Mouse (Mus musculus): ENCODE data around the gene Adra1b.
A peak's percentile ranks its signal among the peaks of the same experiment; 100 is the strongest.

Gene Adra1b

GRCm38 (mm10) chr11:43895323-43895722, 5.7 kb downstream of the Adra1b start:
- no peak for DNase-seq (ENCODE audit: low read depth, low spot score)

GRCm38 (mm10) chr11:43892546-43892945, 8.5 kb downstream of the Adra1b start:
- no peak for DNase-seq (ENCODE audit: low read depth, low spot score)

- no peak for DNase-seq (ENCODE audit: low read depth, low spot score)
Observed at GRCm38 (mm10) chr11:43891457-43891856, 9.6 kb downstream of the Adra1b start.

GRCm38 (mm10) chr11:43889208-43889915, 11.6 kb downstream of the Adra1b start:
- DNase-seq (ENCODE audit: low read depth, low spot score) = no peak

GRCm38 (mm10) chr11:43888736-43889135, 12.3 kb downstream of the Adra1b start:
- DNase-seq (ENCODE audit: low read depth, low spot score) = no peak

GRCm38 (mm10) chr11:43887597-43887996, 13.4 kb downstream of the Adra1b start:
- no peak for DNase-seq (ENCODE audit: low read depth, low spot score)

GRCm38 (mm10) chr11:43884521-43884920, 16.5 kb downstream of the Adra1b start:
- no peak for DNase-seq (ENCODE audit: low read depth, low spot score)

- DNase-seq (ENCODE audit: low read depth, low spot score) = no peak
Observed at GRCm38 (mm10) chr11:43883641-43884181, 17.3 kb downstream of the Adra1b start.

- no peak for DNase-seq (ENCODE audit: low read depth, low spot score)
Observed at GRCm38 (mm10) chr11:43877211-43877610, 23.8 kb downstream of the Adra1b start.

- DNase-seq (ENCODE audit: low read depth, low spot score) = no peak
Observed at GRCm38 (mm10) chr11:43867721-43868281, 33.2 kb downstream of the Adra1b start.

- DNase-seq (ENCODE audit: low read depth, low spot score) = no peak
Observed at GRCm38 (mm10) chr11:43865298-43866165, 35.5 kb downstream of the Adra1b start.

GRCm38 (mm10) chr11:43853046-43853445, 48.0 kb downstream of the Adra1b start:
- DNase-seq (ENCODE audit: low read depth, low spot score) = no peak

GRCm38 (mm10) chr11:43848056-43848455, 53.0 kb downstream of the Adra1b start:
- DNase-seq (ENCODE audit: low read depth, low spot score) = no peak

GRCm38 (mm10) chr11:43841596-43841995, 59.4 kb downstream of the Adra1b start:
- DNase-seq (ENCODE audit: low read depth, low spot score) = no peak

- DNase-seq (ENCODE audit: low read depth, low spot score) = no peak
Observed at GRCm38 (mm10) chr11:43840491-43840890, 60.5 kb downstream of the Adra1b start.

- peak; percentile 65 for DNase-seq (ENCODE audit: low read depth, low spot score)
Observed at GRCm38 (mm10) chr11:43835880-43836740, 64.9 kb downstream of the Adra1b start.

- no peak for DNase-seq (ENCODE audit: low read depth, low spot score)
Observed at GRCm38 (mm10) chr11:43835456-43835855, 65.6 kb downstream of the Adra1b start.

- DNase-seq (ENCODE audit: low read depth, low spot score) = no peak
Observed at GRCm38 (mm10) chr11:43834531-43834930, 66.5 kb downstream of the Adra1b start.

- DNase-seq (ENCODE audit: low read depth, low spot score) = no peak
Observed at GRCm38 (mm10) chr11:43831530-43831929, 69.5 kb downstream of the Adra1b start.

GRCm38 (mm10) chr11:43826769-43827168, 74.2 kb downstream of the Adra1b start:
- DNase-seq (ENCODE audit: low read depth, low spot score) = no peak

- DNase-seq (ENCODE audit: low read depth, low spot score) = no peak
Observed at GRCm38 (mm10) chr11:43823349-43823748, 77.7 kb downstream of the Adra1b start.

Measured in WW6 (cell line).